ENCODE assay signal across 1 mouse cellular context in the genomic region with DNA sequence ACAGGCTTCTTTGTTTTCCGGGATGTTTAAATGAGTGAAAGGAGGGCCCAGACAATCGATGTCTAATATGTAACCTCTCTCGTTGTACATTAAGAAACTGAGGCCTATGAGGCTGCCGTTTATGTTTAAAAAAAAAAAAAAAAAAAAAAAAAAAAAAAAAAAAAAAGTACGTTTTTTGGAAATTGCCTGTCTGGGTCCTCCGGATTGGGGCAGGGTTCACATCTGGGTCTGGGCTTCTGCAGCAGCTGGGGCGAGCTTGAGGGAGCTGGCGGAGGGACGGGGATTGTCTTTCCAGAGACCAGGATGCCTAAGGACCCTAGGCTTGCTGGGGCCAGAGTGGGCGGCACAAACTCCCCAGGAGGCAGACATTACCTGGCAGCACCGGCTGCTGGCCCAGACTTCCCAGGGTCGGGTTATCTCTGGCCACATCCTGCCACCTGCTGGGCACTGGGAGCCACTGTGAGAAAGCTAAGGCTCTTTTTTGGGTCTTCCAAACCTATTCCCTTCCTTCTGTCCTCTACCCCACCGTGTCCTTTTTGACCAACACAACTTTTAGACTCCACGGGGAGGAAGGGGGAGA.
TF ChIP-seq lines count a peak whose summit lies in the region.

No protein-coding gene starts in this region.

TF ChIP-seq in CH12.LX, 34 proteins besides CTCF, POLR2A, EP300 and RAD21 (continued from another document):
- TF ChIP-seq JUN (IDR thresholded peaks at IDR 0.05; ENCODE audit: insufficient read depth, low read depth, low read length) (no peak), SMC3 (IDR thresholded peaks at IDR 0.05; ENCODE audit: low read depth, low read length) (no peak)
